Mouse (Mus musculus): Measurements from ENCODE around the gene Nedd9. TPM values are rescaled to one million over a fixed set of nuclear protein-coding genes. Genes with fewer than 3 reads are reported as not detected.
"Not testable (repeated sequence)": the region's sequence is repeated elsewhere in the genome, so short reads cannot be mapped to it uniquely, and the experiment has no call there.

The Nedd9 gene
- polyA plus RNA-seq, 1 experiment: 39.4 TPM

GRCm38 (mm10) chr13:41267827-41268408, 219.2 kb downstream of the Nedd9 start:
- Histone ChIP-seq H3K27ac (ENCODE audit: control insufficient read depth, insufficient read depth, low read length) (no peak overlapping the region), H3K36me3 (ENCODE audit: control insufficient read depth, insufficient read depth, low read length) (no peaks in the 10 kb centered on the region), H3K4me1 (replicated peaks; ENCODE audit: control insufficient read depth, insufficient read depth, low read length) (no peaks in the 10 kb centered on the region), H3K4me3 (ENCODE audit: control insufficient read depth, insufficient read depth, low read length) (no peak overlapping the region), H3K27me3 (ENCODE audit: control insufficient read depth, insufficient read depth, low read length) (no peaks in the 10 kb centered on the region)
- WGBS: 83% methylated on average over 7 of the region's 7 CpGs
- DNase-seq: no peak
- TF ChIP-seq CTCF (IDR thresholded peaks at IDR 0.05; ENCODE audit: borderline replicate concordance, control insufficient read depth, extremely low read depth, insufficient read depth, low read length, poor library complexity) (no peak), POLR2A (IDR thresholded peaks at IDR 0.05; ENCODE audit: control insufficient read depth, extremely low read depth, insufficient read depth, low read length, poor library complexity) (no peak)

GRCm38 (mm10) chr13:41263304-41264006, 223.7 kb downstream of the Nedd9 start:
- no peaks in the 10 kb centered on the region for H3K27me3 ChIP-seq (ENCODE audit: control insufficient read depth, insufficient read depth, low read length)
- 71% methylated on average over 5 of the region's 5 CpGs for WGBS
- no peak for TF ChIP-seq CTCF (IDR thresholded peaks at IDR 0.05; ENCODE audit: borderline replicate concordance, control insufficient read depth, extremely low read depth, insufficient read depth, low read length, poor library complexity)
- no peak for TF ChIP-seq POLR2A (IDR thresholded peaks at IDR 0.05; ENCODE audit: control insufficient read depth, extremely low read depth, insufficient read depth, low read length, poor library complexity)
- no peaks in the 10 kb centered on the region for H3K36me3 ChIP-seq (ENCODE audit: control insufficient read depth, insufficient read depth, low read length)
- no peaks in the 10 kb centered on the region for H3K4me1 ChIP-seq (replicated peaks; ENCODE audit: control insufficient read depth, insufficient read depth, low read length)
- DNase-seq: no peak
- no peak overlapping the region for H3K4me3 ChIP-seq (ENCODE audit: control insufficient read depth, insufficient read depth, low read length)
- no peak overlapping the region for H3K27ac ChIP-seq (ENCODE audit: control insufficient read depth, insufficient read depth, low read length)

- WGBS: 96% methylated on average over 8 of the region's 8 CpGs
- not testable (repeated sequence) for H3K27me3 ChIP-seq (ENCODE audit: control insufficient read depth, insufficient read depth, low read length); H3K4me3 ChIP-seq (ENCODE audit: control insufficient read depth, insufficient read depth, low read length); H3K27ac ChIP-seq (ENCODE audit: control insufficient read depth, insufficient read depth, low read length); H3K4me1 ChIP-seq (replicated peaks; ENCODE audit: control insufficient read depth, insufficient read depth, low read length); DNase-seq; H3K36me3 ChIP-seq (ENCODE audit: control insufficient read depth, insufficient read depth, low read length)
Observed at GRCm38 (mm10) chr13:41261617-41262016, 225.5 kb downstream of the Nedd9 start.

Other genes with a start within 250 kb of the Nedd9 start
- 9.9 and 13.4 TPM in 2 replicates for gene Smim13, start 237.5 kb downstream of the Nedd9 start, polyA plus RNA-seq (2012; rRNA removed)
- not detected in 2 replicates for gene Gm17364, start 213.4 kb downstream of the Nedd9 start, polyA plus RNA-seq (2012; rRNA removed)
- gene Tmem170b, start 118.5 kb upstream of the Nedd9 start, polyA plus RNA-seq (2012; rRNA removed): 5.4 and 8.0 TPM in 2 replicates

Data from thymus, adult 2 months (tissue).